Mouse (Mus musculus) erythroblast, embryonic 14.5 days (primary cell): Measurements from ENCODE around the gene Tespa1.

Experiments used
- GATA1 ChIP-seq: IDR thresholded peaks from 2 replicates; pipeline ENCODE4 v1.6.1; 2012; ENCODE audit warnings: low read length, inconsistent platforms, mixed read lengths
- TAL1 ChIP-seq: IDR thresholded peaks from 3 replicates; pipeline ENCODE4 v1.6.1; 2012; ENCODE audit warnings: low read length, inconsistent platforms, mixed read lengths

DNA sequence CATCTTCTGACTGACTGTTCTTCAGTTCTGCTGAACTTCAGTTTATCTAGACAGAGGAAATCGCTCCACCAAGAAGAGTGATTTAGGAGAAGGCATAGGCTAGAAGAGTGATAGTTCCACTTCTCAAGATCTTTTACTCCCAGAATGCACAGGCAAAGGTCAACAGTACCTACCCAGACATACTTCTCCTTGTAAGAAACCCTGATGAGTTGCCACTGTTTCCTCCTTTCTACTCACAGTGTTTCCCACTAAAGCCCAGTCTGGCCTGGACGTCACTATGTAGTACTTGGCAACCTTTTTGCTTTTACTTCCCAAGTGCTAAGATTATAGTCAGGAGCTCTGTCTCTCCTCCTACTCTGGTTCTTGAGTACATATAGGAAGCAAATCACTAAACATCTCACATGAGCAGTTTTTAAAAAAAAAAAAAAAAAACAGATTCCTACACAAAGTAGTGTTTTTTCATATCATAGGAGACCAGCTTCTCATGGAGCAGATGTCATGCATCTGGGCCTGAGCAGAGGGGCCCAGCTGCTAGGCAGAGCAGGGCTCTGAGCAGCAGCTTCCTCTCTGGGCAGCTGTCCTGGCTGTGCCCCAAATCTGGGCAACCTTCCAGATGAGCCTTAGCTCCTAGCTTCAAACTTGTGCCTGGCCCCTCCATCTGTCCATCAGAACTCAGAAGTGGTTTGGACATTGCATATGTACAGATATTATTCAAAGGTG lies 8.4 kb upstream of the Tespa1 start:
- TF ChIP-seq TAL1 (no peak), GATA1 (no peak)
